Mouse (Mus musculus): Measurements from ENCODE around the gene Nwd2. TPM values are rescaled to one million over a fixed set of nuclear protein-coding genes. Genes with fewer than 3 reads are reported as not detected.

Gene Nwd2
- polyA plus RNA-seq, 1 experiment from 2014 or later = not detected

- Histone ChIP-seq H3K9me3 (replicated peaks) (no peaks in the 10 kb centered on the region), H3K27me3 (no peaks in the 10 kb centered on the region), H3K36me3 (no peaks in the 10 kb centered on the region), H3K4me2 (no peak overlapping the region), H3K27ac (no peak overlapping the region), H3K9ac (no peak overlapping the region), H3K4me1 (replicated peaks) (no peaks in the 10 kb centered on the region), H3K4me3 (no peak overlapping the region)
- WGBS = 75% methylated on average over 5 of the region's 5 CpGs
- ATAC-seq (replicated peaks; ENCODE audit: insufficient number of reproducible peaks, insufficient read depth, low FRiP score, low read depth) = no peak
Measured at GRCm38 (mm10) chr5:63666884-63667283, 18.0 kb downstream of the Nwd2 start.

DNA sequence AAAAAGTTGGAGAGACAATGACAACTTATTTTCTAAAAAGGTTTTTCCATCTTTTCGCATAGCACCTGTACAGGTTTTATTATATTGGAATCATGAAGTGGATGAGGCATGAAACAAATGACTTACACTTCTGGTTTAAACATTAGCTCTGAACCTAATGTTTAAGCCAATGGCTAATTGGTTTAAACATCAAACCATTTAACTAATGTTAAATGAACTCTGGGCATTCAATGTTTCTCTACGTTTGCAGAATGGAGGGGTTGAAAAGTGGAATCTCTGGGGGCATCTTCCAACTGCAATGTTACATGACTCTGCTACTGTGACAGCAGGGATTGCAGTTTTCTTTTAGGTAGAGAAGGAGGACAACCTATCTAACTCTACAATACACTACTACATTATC, 27.0 kb downstream of the Nwd2 start:
- no peak for ATAC-seq (replicated peaks; ENCODE audit: insufficient number of reproducible peaks, insufficient read depth, low FRiP score, low read depth)
- H3K27me3 ChIP-seq = no peaks in the 10 kb centered on the region
- no peaks in the 10 kb centered on the region for H3K9me3 ChIP-seq (replicated peaks)

GRCm38 (mm10) chr5:63689084-63689483, 40.2 kb downstream of the Nwd2 start:
- no peak for ATAC-seq (replicated peaks; ENCODE audit: insufficient number of reproducible peaks, insufficient read depth, low FRiP score, low read depth)
- no peaks in the 10 kb centered on the region for H3K36me3 ChIP-seq
- 60% methylated on average over 1 of the region's 1 CpGs for WGBS

More for the DNA sequence above, 27.0 kb downstream of the Nwd2 start:
- Histone ChIP-seq H3K4me2 (no peak overlapping the region), H3K27ac (no peak overlapping the region), H3K9ac (no peak overlapping the region), H3K36me3 (no peaks in the 10 kb centered on the region), H3K4me1 (replicated peaks) (no peaks in the 10 kb centered on the region), H3K4me3 (no peak overlapping the region)
- 70% methylated on average over 2 of the region's 2 CpGs for WGBS

GRCm38 (mm10) chr5:63696784-63697183, 47.9 kb downstream of the Nwd2 start:
- Histone ChIP-seq H3K27ac (no peak overlapping the region), H3K9me3 (replicated peaks) (no peaks in the 10 kb centered on the region), H3K9ac (no peak overlapping the region), H3K4me2 (no peak overlapping the region), H3K36me3 (no peaks in the 10 kb centered on the region), H3K27me3 (no peaks in the 10 kb centered on the region), H3K4me1 (replicated peaks) (no peaks in the 10 kb centered on the region), H3K4me3 (no peak overlapping the region)
- no peak for ATAC-seq (replicated peaks; ENCODE audit: insufficient number of reproducible peaks, insufficient read depth, low FRiP score, low read depth)
- WGBS = 75% methylated on average over 2 of the region's 2 CpGs

More at GRCm38 (mm10) chr5:63689084-63689483, 40.2 kb downstream of the Nwd2 start:
- H3K27me3 ChIP-seq = no peaks in the 10 kb centered on the region
- no peaks in the 10 kb centered on the region for H3K9me3 ChIP-seq (replicated peaks)
- no peak overlapping the region for H3K4me3 ChIP-seq
- H3K9ac ChIP-seq = no peak overlapping the region
- H3K27ac ChIP-seq = no peak overlapping the region
- H3K4me1 ChIP-seq (replicated peaks) = no peaks in the 10 kb centered on the region
- no peak overlapping the region for H3K4me2 ChIP-seq

- 58% methylated on average over 5 of the region's 5 CpGs for WGBS
- Histone ChIP-seq H3K9ac (no peak overlapping the region), H3K4me1 (replicated peaks) (no peaks in the 10 kb centered on the region), H3K4me2 (no peak overlapping the region), H3K4me3 (no peak overlapping the region), H3K36me3 (no peaks in the 10 kb centered on the region), H3K27me3 (no peaks in the 10 kb centered on the region), H3K27ac (no peak overlapping the region), H3K9me3 (replicated peaks) (no peaks in the 10 kb centered on the region)
- no peak for ATAC-seq (replicated peaks; ENCODE audit: insufficient number of reproducible peaks, insufficient read depth, low FRiP score, low read depth)
Measured at GRCm38 (mm10) chr5:63697196-63697595, 48.3 kb downstream of the Nwd2 start.

DNA sequence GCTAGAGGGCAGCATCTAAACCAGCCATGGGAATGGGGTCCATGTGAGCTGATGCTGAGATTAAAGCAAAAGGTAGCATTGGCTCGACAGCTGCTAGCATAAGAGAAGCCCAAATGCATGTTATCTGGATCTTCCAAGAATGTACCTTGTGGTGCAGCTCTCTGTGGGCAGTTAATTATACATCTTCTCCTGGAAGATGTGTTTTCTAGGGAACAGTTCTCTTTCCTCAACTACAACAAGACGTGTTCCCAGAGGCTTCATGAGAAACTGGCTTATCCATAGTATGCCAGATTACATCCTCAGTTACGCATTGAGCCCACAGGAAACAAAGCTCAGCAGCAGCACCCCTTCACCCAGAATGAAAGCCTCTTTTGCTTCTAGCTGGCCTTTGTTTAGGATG, 80.1 kb downstream of the Nwd2 start:
- no peaks in the 10 kb centered on the region for H3K36me3 ChIP-seq
- H3K9me3 ChIP-seq (replicated peaks) = no peaks in the 10 kb centered on the region
- H3K4me1 ChIP-seq (replicated peaks) = no peaks in the 10 kb centered on the region
- H3K4me3 ChIP-seq = no peak overlapping the region
- no peak overlapping the region for H3K4me2 ChIP-seq
- H3K27me3 ChIP-seq = no peaks in the 10 kb centered on the region
- no peak for ATAC-seq (replicated peaks; ENCODE audit: insufficient number of reproducible peaks, insufficient read depth, low FRiP score, low read depth)
- no peak overlapping the region for H3K27ac ChIP-seq
- whole genome bisulfite sequencing = 71% methylated on average over 3 of the region's 3 CpGs
- H3K9ac ChIP-seq = no peak overlapping the region

DNA sequence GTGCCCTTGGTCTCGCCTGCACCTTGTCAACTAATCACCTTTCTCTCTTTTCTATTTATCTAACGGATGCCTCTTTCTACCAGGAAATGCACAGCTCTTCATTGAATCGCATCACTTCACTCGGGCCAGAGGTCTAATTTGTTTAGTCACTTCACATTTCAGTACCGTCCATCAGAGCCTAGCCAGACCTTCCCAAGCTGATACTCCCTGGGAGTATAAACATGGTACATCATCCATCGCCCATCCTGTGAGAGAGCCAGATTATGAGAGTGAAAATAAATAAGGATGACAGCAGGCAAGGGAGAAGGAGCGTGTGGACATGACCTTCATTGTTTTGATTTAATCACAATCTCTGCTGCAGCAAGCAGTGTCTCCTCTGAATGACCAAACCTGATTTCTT, 86.6 kb downstream of the Nwd2 start:
- Histone ChIP-seq H3K27me3 (no peaks in the 10 kb centered on the region), H3K4me1 (replicated peaks) (no peaks in the 10 kb centered on the region), H3K9ac (no peak overlapping the region), H3K4me3 (no peak overlapping the region), H3K9me3 (replicated peaks) (no peaks in the 10 kb centered on the region), H3K27ac (no peak overlapping the region), H3K36me3 (no peaks in the 10 kb centered on the region), H3K4me2 (no peak overlapping the region)
- ATAC-seq (replicated peaks; ENCODE audit: insufficient number of reproducible peaks, insufficient read depth, low FRiP score, low read depth) = no peak
- WGBS = 53% methylated on average over 7 of the region's 7 CpGs

DNA sequence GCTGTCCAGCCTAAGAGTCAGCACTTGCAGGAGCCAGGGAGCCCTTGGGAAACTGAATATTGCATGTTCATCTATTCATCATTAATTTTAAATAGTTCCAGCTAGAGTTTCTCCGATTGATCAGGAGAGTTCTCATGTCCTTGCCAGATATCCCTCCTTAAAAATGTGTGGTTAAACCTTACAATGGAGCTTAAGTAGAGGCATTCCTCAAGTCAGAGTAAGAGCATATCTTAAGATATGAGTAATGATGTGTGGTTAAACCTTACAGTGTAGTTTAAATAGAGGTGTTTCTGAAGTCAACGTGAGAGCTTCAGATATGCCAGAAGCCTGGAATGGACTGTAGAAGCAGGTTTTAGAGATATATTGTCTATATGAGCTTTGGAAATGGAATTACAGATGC, 94.5 kb downstream of the Nwd2 start:
- no peak overlapping the region for H3K9ac ChIP-seq

DNA sequence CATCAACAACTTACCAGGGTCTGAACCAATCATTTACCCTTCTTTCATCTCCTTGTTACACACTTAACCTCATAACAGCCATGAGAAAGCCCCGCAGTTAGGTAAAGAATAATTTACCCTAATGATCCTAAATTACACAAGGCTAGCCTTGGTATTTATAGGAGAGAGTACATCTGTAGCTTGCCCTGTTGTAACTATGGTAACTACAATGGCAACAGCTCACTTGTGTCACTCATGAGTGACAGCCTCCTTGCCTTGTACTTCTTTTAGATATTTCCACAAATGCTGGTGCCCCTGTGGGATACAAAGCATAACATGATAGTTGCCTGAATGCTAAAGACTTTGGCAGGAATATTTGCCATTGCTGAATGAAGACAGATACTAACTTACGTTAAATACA, 99.4 kb downstream of the Nwd2 start:
- H3K27me3 ChIP-seq = no peaks in the 10 kb centered on the region
- H3K4me3 ChIP-seq = no peak overlapping the region
- WGBS = 76% methylated on average over 2 of the region's 2 CpGs
- no peak for ATAC-seq (replicated peaks; ENCODE audit: insufficient number of reproducible peaks, insufficient read depth, low FRiP score, low read depth)
- no peaks in the 10 kb centered on the region for H3K36me3 ChIP-seq
- no peaks in the 10 kb centered on the region for H3K4me1 ChIP-seq (replicated peaks)
- no peak overlapping the region for H3K4me2 ChIP-seq
- H3K27ac ChIP-seq = no peak overlapping the region
- no peaks in the 10 kb centered on the region for H3K9me3 ChIP-seq (replicated peaks)
- H3K9ac ChIP-seq = no peak overlapping the region

More for the DNA sequence above, 94.5 kb downstream of the Nwd2 start:
- ATAC-seq (replicated peaks; ENCODE audit: insufficient number of reproducible peaks, insufficient read depth, low FRiP score, low read depth) = no peak
- no peaks in the 10 kb centered on the region for H3K4me1 ChIP-seq (replicated peaks)
- H3K36me3 ChIP-seq = no peaks in the 10 kb centered on the region
- H3K27ac ChIP-seq = no peak overlapping the region
- no peaks in the 10 kb centered on the region for H3K27me3 ChIP-seq
- no peaks in the 10 kb centered on the region for H3K9me3 ChIP-seq (replicated peaks)
- no peak overlapping the region for H3K4me3 ChIP-seq
- no peak overlapping the region for H3K4me2 ChIP-seq
- WGBS = 68% methylated on average over 2 of the region's 2 CpGs

DNA sequence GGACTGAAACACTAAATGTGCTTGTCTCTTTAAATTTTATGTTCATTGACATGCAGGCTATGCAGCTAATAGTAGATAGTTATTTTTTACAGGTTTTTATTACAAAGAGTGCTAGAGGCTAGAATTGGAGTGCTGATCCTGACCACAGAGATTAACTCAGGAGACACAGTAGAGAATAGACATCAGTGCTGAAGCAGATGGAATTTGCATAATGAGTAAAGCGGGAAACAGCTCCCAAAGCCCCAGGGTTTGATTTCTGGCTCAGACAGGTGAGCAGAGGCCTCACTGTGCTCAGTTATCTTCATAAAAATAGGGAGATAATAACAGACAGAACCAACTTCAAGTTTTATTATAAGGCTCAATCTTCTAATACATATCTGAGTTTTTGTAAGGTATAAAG, 99.9 kb downstream of the Nwd2 start:
- H3K9ac ChIP-seq = no peak overlapping the region
- H3K9me3 ChIP-seq (replicated peaks) = no peaks in the 10 kb centered on the region
- no peaks in the 10 kb centered on the region for H3K4me1 ChIP-seq (replicated peaks)
- no peaks in the 10 kb centered on the region for H3K36me3 ChIP-seq
- no peak overlapping the region for H3K4me2 ChIP-seq
- ATAC-seq (replicated peaks; ENCODE audit: insufficient number of reproducible peaks, insufficient read depth, low FRiP score, low read depth) = no peak
- H3K4me3 ChIP-seq = no peak overlapping the region
- H3K27me3 ChIP-seq = no peaks in the 10 kb centered on the region
- 74% methylated on average over 1 of the region's 1 CpGs for WGBS
- H3K27ac ChIP-seq = no peak overlapping the region

GRCm38 (mm10) chr5:63755092-63755761, 106.3 kb downstream of the Nwd2 start:
- Histone ChIP-seq H3K4me2 (no peak overlapping the region), H3K9me3 (replicated peaks) (no peaks in the 10 kb centered on the region), H3K4me3 (no peak overlapping the region), H3K4me1 (replicated peaks) (no peaks in the 10 kb centered on the region), H3K27me3 (no peaks in the 10 kb centered on the region), H3K9ac (no peak overlapping the region), H3K27ac (no peak overlapping the region), H3K36me3 (no peaks in the 10 kb centered on the region)
- no peak for ATAC-seq (replicated peaks; ENCODE audit: insufficient number of reproducible peaks, insufficient read depth, low FRiP score, low read depth)
- 66% methylated on average over 5 of the region's 5 CpGs for WGBS

GRCm38 (mm10) chr5:63755938-63756337, 107.0 kb downstream of the Nwd2 start:
- Histone ChIP-seq H3K4me2 (no peak overlapping the region), H3K27ac (no peak overlapping the region), H3K4me3 (no peak overlapping the region), H3K9ac (no peak overlapping the region), H3K36me3 (no peaks in the 10 kb centered on the region), H3K4me1 (replicated peaks) (no peaks in the 10 kb centered on the region), H3K27me3 (no peaks in the 10 kb centered on the region), H3K9me3 (replicated peaks) (no peaks in the 10 kb centered on the region)
- WGBS = 80% methylated on average over 3 of the region's 3 CpGs
- ATAC-seq (replicated peaks; ENCODE audit: insufficient number of reproducible peaks, insufficient read depth, low FRiP score, low read depth) = no peak

Data from heart, embryonic 15.5 days (tissue).